Mouse (Mus musculus): ENCODE measurements around the gene Ugt1a9. TPM values are rescaled to one million over a fixed set of nuclear protein-coding genes. Genes with fewer than 3 reads are reported as not detected.

Gene Ugt1a9
- polyA plus RNA-seq, 1 experiment = not detected

DNA sequence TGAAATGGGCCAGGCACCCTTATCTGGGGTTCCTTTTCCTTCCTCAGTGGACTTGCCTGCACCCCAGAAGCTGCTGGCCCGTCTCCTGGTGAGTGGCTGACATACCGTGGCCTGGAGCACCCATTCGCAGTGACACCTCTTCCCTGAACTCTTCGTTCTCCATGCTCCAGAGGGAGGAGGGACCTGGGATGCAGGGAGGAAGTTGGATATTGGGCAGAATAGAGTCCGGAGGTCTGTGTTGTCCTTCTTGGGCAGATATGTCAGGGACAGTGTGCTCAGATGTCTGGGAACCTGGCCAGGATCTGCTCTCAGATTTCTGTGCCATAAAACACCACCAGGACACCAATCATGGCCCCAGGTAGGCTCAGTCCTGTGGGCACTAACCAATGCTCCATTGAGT, 169.5 kb downstream of the Ugt1a9 start:
- DNase-seq (ENCODE audit: low read depth) = no peak
- TF ChIP-seq POLR2A (IDR thresholded peaks at IDR 0.05; ENCODE audit: borderline replicate concordance, extremely low read depth, insufficient read depth, insufficient read length, poor library complexity, severe bottlenecking) = no peak
- no peak for TF ChIP-seq CTCF (IDR thresholded peaks at IDR 0.05; ENCODE audit: borderline replicate concordance, extremely low read depth, insufficient read depth, insufficient read length)

DNA sequence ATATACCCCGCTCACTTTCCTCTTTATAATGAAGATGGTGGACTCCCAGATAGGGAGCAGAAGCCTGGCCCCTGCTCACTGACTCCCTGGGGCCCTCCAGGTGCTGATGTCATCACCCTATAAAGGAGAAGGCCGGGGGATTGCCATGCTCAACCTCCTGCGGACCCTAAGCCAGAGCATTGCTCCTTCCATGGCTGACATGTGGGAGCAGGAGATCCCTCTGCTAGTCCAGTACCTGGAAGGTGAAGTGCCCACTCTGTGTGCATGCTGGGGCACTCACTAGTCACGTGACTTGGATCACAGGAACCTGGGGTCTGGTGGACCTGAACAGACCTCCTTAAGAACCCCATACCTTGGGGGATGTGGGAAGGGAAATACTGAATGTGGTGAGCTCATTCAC, 170.0 kb downstream of the Ugt1a9 start:
- TF ChIP-seq POLR2A (IDR thresholded peaks at IDR 0.05; ENCODE audit: borderline replicate concordance, extremely low read depth, insufficient read depth, insufficient read length, poor library complexity, severe bottlenecking) (no peak), CTCF (IDR thresholded peaks at IDR 0.05; ENCODE audit: borderline replicate concordance, extremely low read depth, insufficient read depth, insufficient read length) (no peak)

DNA sequence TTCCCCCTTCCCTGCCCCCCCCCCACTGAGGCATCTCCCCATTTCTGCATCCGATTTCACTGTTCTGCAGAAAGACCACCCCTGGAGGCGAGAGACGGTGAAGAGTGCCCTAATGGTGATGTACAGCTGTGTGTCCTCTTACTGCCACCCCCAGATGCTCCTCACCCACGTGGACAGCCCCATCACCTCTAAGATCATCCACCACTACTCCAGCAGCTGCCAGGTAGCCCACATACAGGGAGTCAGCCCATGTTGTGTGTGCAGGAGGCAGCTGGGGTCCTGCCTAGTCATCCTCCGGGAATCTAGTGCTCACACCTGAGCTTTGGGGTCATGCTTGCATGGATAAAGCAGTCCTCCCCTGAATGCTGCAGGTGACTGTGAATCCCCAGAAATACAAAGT, 173.3 kb downstream of the Ugt1a9 start:
- no peak for DNase-seq (ENCODE audit: low read depth)
- TF ChIP-seq POLR2A (IDR thresholded peaks at IDR 0.05; ENCODE audit: borderline replicate concordance, extremely low read depth, insufficient read depth, insufficient read length, poor library complexity, severe bottlenecking) = no peak
- TF ChIP-seq CTCF (IDR thresholded peaks at IDR 0.05; ENCODE audit: borderline replicate concordance, extremely low read depth, insufficient read depth, insufficient read length) = no peak

More for the DNA sequence above, 170.0 kb downstream of the Ugt1a9 start:
- no peak for DNase-seq (ENCODE audit: low read depth)

DNA sequence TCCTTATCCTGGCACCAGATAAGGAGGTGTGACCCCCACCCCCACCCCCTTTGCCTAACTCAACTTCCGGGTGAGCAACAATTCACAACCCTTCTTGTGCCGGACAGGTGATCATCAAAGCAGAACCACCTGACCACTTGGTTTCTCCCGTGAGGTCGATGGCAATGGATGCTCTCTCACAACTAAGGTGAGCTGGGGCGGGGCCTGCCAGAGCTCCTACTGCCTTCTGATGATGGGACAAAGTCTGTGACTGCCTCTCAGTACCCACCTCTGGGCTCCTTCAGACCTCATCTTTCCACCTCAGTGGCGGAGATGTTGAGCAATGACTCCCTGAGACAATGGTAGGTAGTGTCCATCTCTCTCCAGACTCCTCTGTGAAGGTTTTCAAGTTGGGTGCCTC, 175.3 kb downstream of the Ugt1a9 start:
- DNase-seq (ENCODE audit: low read depth) = no peak
- TF ChIP-seq POLR2A (IDR thresholded peaks at IDR 0.05; ENCODE audit: borderline replicate concordance, extremely low read depth, insufficient read depth, insufficient read length, poor library complexity, severe bottlenecking) (no peak), CTCF (IDR thresholded peaks at IDR 0.05; ENCODE audit: borderline replicate concordance, extremely low read depth, insufficient read depth, insufficient read length) (no peak)

DNA sequence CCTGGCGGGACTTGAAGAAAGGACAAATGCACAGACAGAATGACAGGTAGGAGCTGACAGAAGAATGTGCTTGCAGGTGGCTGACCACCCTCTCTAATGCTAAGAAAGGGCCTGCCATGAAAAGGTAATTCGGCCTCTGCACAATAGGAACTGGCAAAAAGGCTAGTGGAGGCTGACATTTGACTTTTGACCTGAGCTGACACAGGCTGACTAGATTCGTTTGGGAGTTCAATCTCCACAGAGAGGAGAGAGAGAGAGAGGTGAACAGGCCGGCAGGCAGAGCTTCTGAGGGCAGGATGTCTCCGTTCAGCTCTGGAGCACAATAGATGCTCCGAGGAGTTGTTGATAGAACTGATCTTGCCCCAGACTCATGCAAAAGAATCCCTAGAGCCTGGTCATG, 175.8 kb downstream of the Ugt1a9 start:
- TF ChIP-seq POLR2A (IDR thresholded peaks at IDR 0.05; ENCODE audit: borderline replicate concordance, extremely low read depth, insufficient read depth, insufficient read length, poor library complexity, severe bottlenecking) = no peak
- TF ChIP-seq CTCF (IDR thresholded peaks at IDR 0.05; ENCODE audit: borderline replicate concordance, extremely low read depth, insufficient read depth, insufficient read length) = no peak
- DNase-seq (ENCODE audit: low read depth) = no peak

DNA sequence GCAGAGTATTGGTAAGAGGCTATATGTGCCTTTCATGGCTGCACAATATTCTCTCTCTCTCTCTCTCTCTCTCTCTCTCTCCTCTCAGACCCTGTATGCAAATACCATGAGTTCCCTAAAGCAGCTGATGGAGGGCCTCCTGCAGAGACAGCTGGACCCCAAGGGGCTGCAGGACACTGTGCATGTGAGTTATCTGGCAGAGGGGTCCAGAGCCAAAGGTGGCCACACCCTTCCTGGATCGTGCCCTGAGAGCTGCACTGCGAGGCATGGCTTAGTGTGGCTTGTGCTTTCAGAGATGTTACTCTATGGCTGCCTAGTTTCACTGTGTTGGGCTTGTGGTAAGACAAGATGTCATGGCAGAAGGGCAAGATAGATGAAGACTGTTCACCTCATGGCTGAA, 177.1 kb downstream of the Ugt1a9 start:
- DNase-seq (ENCODE audit: low read depth) = no peak
- TF ChIP-seq POLR2A (IDR thresholded peaks at IDR 0.05; ENCODE audit: borderline replicate concordance, extremely low read depth, insufficient read depth, insufficient read length, poor library complexity, severe bottlenecking) (no peak), CTCF (IDR thresholded peaks at IDR 0.05; ENCODE audit: borderline replicate concordance, extremely low read depth, insufficient read depth, insufficient read length) (no peak)

DNA sequence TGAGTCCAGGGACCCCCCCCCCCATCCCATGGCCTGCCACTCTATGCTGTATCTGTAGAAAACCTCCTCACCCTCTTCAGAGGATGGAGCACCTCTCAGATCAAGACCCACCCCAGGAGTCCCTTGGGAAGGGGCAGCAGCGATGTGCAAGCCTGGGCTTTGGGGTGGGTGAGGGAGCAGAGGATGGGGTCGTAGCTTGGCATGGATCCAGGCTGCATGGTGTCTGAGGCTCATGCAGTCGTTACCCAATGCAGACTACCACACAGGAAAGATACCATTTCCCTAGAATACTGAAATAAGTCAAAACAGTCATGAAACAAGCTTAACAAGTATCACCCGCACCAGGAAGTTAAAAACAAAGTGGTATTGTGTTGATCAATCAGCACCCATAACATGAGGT, 178.1 kb downstream of the Ugt1a9 start:
- no peak for DNase-seq (ENCODE audit: low read depth)
- TF ChIP-seq CTCF (IDR thresholded peaks at IDR 0.05; ENCODE audit: borderline replicate concordance, extremely low read depth, insufficient read depth, insufficient read length) (no peak), POLR2A (IDR thresholded peaks at IDR 0.05; ENCODE audit: borderline replicate concordance, extremely low read depth, insufficient read depth, insufficient read length, poor library complexity, severe bottlenecking) (no peak)

DNA sequence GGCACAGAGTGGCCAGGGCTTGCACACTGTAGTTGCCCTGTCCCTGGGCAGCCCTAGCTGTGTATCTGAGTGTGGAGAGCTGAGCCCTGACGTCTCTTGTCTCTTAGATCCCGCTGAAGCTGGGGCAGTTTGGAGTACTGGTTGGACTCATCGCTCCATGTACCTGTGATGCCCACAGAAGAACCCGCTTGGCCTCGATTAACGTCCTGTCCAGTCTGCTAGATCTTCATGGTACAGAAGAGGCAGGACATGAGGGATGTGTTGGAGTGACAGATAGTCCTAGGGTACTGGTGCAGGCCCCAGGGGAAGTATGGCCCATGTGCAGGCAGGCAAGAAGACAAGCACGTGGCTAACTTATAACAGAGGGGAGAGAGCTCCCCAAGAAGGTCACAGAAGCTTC, 179.0 kb downstream of the Ugt1a9 start:
- TF ChIP-seq CTCF (IDR thresholded peaks at IDR 0.05; ENCODE audit: borderline replicate concordance, extremely low read depth, insufficient read depth, insufficient read length) (no peak), POLR2A (IDR thresholded peaks at IDR 0.05; ENCODE audit: borderline replicate concordance, extremely low read depth, insufficient read depth, insufficient read length, poor library complexity, severe bottlenecking) (no peak)
- no peak for DNase-seq (ENCODE audit: low read depth)

DNA sequence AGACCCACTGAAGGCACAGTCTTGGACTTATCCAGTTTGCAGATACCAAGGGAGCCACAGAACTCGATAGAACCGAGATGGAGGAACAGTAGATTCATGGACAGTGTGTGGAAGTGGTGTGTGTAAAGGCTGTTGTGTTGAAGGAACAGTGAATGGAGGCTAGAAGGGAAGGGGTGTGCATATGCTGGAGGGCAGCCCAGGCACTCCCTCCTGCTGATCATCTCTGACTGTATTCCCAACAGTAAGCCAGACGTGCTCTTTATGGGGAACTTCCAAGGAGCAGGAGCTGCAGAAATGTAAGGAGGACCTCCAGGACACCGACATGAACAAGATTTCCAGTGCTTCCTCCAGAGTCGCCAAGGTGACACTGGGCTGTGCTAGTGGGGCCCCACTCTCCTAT, 179.4 kb downstream of the Ugt1a9 start:
- TF ChIP-seq CTCF (IDR thresholded peaks at IDR 0.05; ENCODE audit: borderline replicate concordance, extremely low read depth, insufficient read depth, insufficient read length) = no peak
- TF ChIP-seq POLR2A (IDR thresholded peaks at IDR 0.05; ENCODE audit: borderline replicate concordance, extremely low read depth, insufficient read depth, insufficient read length, poor library complexity, severe bottlenecking) = no peak
- no peak for DNase-seq (ENCODE audit: low read depth)

DNA sequence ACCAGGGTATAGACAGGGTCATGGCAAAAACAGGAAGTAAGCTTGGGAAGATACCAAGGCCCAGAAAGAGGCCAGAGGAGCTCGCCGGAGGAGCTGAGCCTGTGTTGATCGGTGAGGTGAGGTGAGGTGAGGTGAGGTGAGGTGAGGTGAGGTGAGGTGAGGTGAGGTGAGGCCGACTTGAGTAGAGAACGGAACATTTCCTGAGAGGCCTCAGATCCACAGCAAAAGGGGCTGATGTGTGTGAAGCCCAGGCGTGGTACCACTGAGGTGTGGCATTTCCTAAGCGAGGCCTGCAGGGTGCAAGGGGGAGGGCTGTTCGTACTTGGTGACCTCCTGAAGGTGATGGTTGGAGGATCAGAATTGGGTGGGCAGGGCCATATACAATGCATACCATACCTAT, 182.5 kb downstream of the Ugt1a9 start:
- no peak for TF ChIP-seq POLR2A (IDR thresholded peaks at IDR 0.05; ENCODE audit: borderline replicate concordance, extremely low read depth, insufficient read depth, insufficient read length, poor library complexity, severe bottlenecking)
- no peak for TF ChIP-seq CTCF (IDR thresholded peaks at IDR 0.05; ENCODE audit: borderline replicate concordance, extremely low read depth, insufficient read depth, insufficient read length)
- DNase-seq (ENCODE audit: low read depth) = no peak

DNA sequence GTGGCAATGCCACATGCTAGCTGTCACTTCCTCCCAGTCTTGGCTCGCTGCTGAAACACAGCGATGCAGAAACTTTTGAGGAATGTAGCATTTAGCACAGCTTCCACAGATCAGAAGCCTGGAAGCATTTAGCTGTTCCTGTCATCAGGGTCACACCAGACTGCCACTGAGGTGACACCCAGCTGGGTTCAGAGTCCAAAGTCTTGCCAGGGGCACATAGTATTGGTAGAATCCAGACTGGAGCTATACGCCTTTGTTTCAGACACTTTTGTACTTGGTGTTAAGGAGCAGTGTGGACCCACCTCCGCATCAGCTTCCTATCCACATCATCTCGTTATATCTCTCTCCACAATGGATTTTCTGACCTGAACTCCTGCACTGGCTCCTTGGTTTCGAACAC, 182.9 kb downstream of the Ugt1a9 start:
- TF ChIP-seq POLR2A (IDR thresholded peaks at IDR 0.05; ENCODE audit: borderline replicate concordance, extremely low read depth, insufficient read depth, insufficient read length, poor library complexity, severe bottlenecking) (no peak), CTCF (IDR thresholded peaks at IDR 0.05; ENCODE audit: borderline replicate concordance, extremely low read depth, insufficient read depth, insufficient read length) (no peak)
- DNase-seq (ENCODE audit: low read depth) = no peak

DNA sequence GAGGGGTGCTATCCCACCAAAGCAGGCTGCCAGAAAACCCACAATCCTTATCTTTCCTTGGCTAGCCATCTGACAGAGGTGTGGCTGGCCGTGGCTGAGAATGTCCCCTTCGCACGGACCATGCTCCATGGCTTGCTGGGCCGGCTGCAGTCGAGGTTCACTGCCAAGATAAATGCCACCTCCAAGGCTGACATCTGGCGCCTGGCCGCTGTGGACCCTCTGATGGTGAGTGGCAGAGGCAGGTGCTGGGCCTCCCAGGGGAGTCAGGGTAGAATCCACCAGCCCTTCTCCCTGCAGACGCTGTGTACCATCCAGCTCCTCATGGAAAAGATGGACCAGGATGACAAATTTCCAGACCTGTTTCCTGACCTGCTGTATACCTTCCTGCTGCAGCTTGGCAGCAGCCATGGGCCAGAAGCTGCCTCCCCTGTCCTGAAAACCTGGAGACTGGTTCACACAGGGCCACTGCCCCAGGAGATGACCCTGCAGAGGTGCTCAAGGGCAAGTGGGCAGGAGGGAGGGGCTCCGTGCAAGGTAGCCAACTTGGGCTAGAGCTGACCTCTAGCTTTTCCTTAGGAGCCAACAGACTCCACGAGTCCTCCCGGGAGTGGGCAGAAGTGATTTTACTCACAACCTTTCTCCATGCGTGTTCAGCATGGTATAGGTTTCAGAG, 184.3 kb downstream of the Ugt1a9 start:
- no peak for DNase-seq (ENCODE audit: low read depth)
- TF ChIP-seq POLR2A (IDR thresholded peaks at IDR 0.05; ENCODE audit: borderline replicate concordance, extremely low read depth, insufficient read depth, insufficient read length, poor library complexity, severe bottlenecking) (no peak), CTCF (IDR thresholded peaks at IDR 0.05; ENCODE audit: borderline replicate concordance, extremely low read depth, insufficient read depth, insufficient read length) (no peak)

Data from brain, embryonic 14.5 days (tissue).